Mouse (Mus musculus) intestine, embryonic 15.5 days (tissue): ENCODE measurements around the gene S100a11. TPM values are rescaled to one million over a fixed set of nuclear protein-coding genes. Genes with fewer than 3 reads are reported as not detected.
"Not testable (repeated sequence)": the region's sequence is repeated elsewhere in the genome, so short reads cannot be mapped to it uniquely, and the experiment has no call there.

Source experiments
- ATAC-seq: fragments of 200-750 bp; cut with Nextera tagmentation; 2 replicates; pipeline ENCODE4 v1.8.0; 2017; ENCODE audit warnings: moderate TSS enrichment, moderate library complexity
- H3K27ac ChIP-seq: fragments of 300-500 bp; sonication (generic); 2 replicates; pipeline ENCODE4 v1.5.1; 2015; ENCODE audit warnings: mild to moderate bottlenecking, inconsistent platforms
- H3K27me3 ChIP-seq: fragments of 300-500 bp; sonication (generic); replicated peaks from 2 replicates; pipeline ENCODE4 v1.6.1; 2015; ENCODE audit warnings: inconsistent platforms
- H3K36me3 ChIP-seq: fragments of 300-500 bp; sonication (generic); 2 replicates; pipeline ENCODE4 v1.6.1; 2015; ENCODE audit warnings: inconsistent platforms
- H3K4me1 ChIP-seq: fragments of 300-500 bp; sonication (generic); replicated peaks from 2 replicates; pipeline ENCODE4 v1.6.1; 2015; ENCODE audit warnings: inconsistent platforms
- H3K4me2 ChIP-seq: fragments of 300-500 bp; sonication (generic); replicated peaks from 2 replicates; pipeline ENCODE4 v1.6.1; 2015; ENCODE audit warnings: mild to moderate bottlenecking, inconsistent platforms
- H3K4me3 ChIP-seq: fragments of 300-500 bp; sonication (generic); replicated peaks from 2 replicates; pipeline ENCODE4 v1.5.1; 2015; ENCODE audit warnings: inconsistent platforms
- H3K9ac ChIP-seq: fragments of 300-500 bp; sonication (generic); 2 replicates; pipeline ENCODE4 v1.6.1; 2015; ENCODE audit warnings: inconsistent platforms
- H3K9me3 ChIP-seq: fragments of 300-500 bp; sonication (generic); 2 replicates; pipeline ENCODE4 v1.6.1; 2016; ENCODE audit warnings: inconsistent platforms
- WGBS: fragments of 180-500 bp; shearing (Covaris S2); methylation state at CpG from one replicate; pipeline ENCODE4 v1.1.7; 2015; 5-methylcytosine and 5-hydroxymethylcytosine counted together
- polyA plus RNA-seq: library from polyadenylated mRNA; unstranded; fragments of >200 nt; fragmentation: Nextera tagmentation; extraction: Ambion mirVana; gene quantifications from 2 replicates; pipeline ENCODE4 v1.2.1, GENCODE M21; 2015

S100a11 gene
- polyA plus RNA-seq, 1 experiment from 2014 or later = 951 TPM

DNA sequence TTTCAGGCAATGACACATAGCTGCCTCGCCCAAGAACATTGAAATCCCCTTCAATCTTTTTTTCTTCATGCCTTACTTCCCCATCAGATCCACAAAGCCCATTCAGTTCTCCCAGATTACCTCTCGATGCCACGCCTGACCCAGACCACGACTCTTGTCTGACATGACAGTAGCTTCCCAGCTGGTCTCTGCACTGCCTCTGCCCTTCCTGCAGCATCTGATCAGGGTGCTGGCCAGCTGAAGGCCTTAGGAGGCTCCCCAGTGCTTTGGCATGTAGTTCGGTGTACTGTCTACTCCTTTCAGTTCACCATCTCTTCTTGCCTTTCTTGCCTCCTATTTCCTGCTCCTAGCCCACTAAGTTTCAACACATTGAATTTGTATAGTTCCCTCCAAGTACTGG is 8.5 kb downstream of the S100a11 start:
- no peak for ATAC-seq
- Histone ChIP-seq H3K27me3 (no peaks in the 10 kb centered on the region), H3K36me3 (0 out of 2 replicates have a peak, but pooled peaks cover 3% of the 10 kb centered on the region), H3K27ac (no peak overlapping the region), H3K9me3 (no peaks in the 10 kb centered on the region), H3K9ac (no peak overlapping the region), H3K4me1 (no peaks in the 10 kb centered on the region), H3K4me3 (no peak overlapping the region), H3K4me2 (no peak overlapping the region)
- WGBS = 84% methylated on average over 5 of the region's 5 CpGs

- ATAC-seq = peak; percentile 66
- H3K9ac ChIP-seq = no peak overlapping the region
- WGBS = 46% methylated on average over 2 of the region's 2 CpGs
- H3K9me3 ChIP-seq = no peaks in the 10 kb centered on the region
- no peak overlapping the region for H3K4me3 ChIP-seq
- H3K4me2 ChIP-seq = no peak overlapping the region
- H3K36me3 ChIP-seq = no peaks in the 10 kb centered on the region
- no peaks in the 10 kb centered on the region for H3K27me3 ChIP-seq
- H3K27ac ChIP-seq = no peak overlapping the region
- H3K4me1 ChIP-seq = no peaks in the 10 kb centered on the region
These were observed 16.8 kb downstream of the S100a11 start for GRCm38 (mm10) chr3:93537068-93537576.

DNA sequence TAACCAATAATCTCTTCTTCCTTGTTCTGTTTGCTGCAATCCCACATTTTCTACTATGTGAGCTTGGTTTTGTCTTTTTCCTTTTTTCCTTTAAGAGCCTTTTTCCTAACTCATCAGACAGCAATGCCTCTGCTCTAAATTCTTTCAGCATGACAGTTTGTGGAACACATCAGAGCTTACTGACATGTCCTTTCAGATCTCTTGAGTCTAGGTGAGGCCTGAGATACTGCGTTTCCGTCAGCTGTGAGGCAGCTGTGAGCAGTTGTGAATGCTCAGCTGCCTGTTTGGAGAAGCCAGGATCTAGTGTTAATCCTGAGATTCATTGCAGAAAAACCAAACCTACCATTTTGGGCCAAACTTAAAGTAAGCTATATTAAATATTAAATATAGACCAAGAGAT is 18.2 kb downstream of the S100a11 start:
- Histone ChIP-seq H3K27ac (no peak overlapping the region), H3K4me1 (no peaks in the 10 kb centered on the region), H3K9ac (no peak overlapping the region), H3K9me3 (no peaks in the 10 kb centered on the region), H3K4me3 (no peak overlapping the region), H3K4me2 (no peak overlapping the region), H3K36me3 (no peaks in the 10 kb centered on the region), H3K27me3 (no peaks in the 10 kb centered on the region)
- ATAC-seq = no peak
- whole genome bisulfite sequencing = 84% methylated on average over 2 of the region's 2 CpGs

DNA sequence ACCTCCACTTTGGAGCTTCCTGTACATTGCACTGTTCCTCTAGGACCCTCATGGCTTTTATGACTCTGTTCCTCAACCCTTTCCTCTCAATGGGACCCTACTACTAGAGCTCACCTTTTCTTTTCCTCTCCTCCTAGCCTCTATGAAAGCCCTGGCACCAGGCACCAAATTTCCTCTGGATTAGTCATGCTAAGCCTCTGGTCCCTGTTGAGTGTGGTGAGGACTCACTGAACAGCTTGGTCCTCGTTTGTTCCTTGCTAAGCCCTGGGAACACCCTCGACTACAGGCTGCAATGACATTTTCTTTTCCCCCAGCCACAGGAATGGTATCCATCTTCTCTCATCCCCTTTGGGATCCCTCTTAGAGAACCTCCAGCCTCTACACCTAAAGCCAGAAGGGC is 21.2 kb downstream of the S100a11 start:
- no peak for ATAC-seq
- Histone ChIP-seq H3K9ac (no peak overlapping the region), H3K9me3 (no peaks in the 10 kb centered on the region), H3K27me3 (no peaks in the 10 kb centered on the region), H3K27ac (no peak overlapping the region), H3K4me1 (no peaks in the 10 kb centered on the region), H3K4me2 (no peak overlapping the region), H3K4me3 (no peak overlapping the region), H3K36me3 (no peaks in the 10 kb centered on the region)
- 63% methylated on average over 2 of the region's 2 CpGs for WGBS

- H3K4me1 ChIP-seq, H3K4me3 ChIP-seq, H3K27ac ChIP-seq, H3K36me3 ChIP-seq, ATAC-seq, H3K9me3 ChIP-seq, H3K4me2 ChIP-seq, H3K9ac ChIP-seq, H3K27me3 ChIP-seq: not testable (repeated sequence)
- 79% methylated on average over 6 of the region's 6 CpGs for WGBS
These were observed 23.9 kb downstream of the S100a11 start for GRCm38 (mm10) chr3:93544170-93544569.

DNA sequence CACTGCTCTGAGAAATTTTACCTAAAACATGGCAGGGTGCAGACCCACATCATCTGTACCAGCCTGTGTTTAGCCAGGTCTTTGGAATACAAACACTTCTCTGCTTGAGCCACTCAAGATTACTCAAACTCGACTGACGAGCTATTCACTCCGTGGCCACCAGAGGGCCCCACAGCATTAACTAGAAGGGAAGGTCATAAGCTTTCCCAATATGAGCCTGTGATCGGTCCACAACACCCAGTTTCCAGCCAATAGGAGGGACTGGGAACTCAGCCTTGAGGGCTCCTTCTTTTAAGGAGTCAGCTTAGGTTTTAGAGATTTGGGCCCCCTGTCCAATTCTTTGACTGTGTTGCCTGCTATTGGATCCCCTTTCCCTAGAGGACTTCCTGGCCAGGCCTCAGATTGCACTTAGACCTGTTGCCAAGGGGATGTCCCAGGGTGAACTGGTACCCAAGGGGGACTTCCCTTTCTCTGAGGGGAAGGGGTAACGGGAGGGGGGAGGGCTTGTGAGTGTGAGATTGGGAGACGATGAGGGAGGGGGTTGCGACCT is 26.9 kb downstream of the S100a11 start:
- 33% methylated on average over 7 of the region's 7 CpGs for WGBS
- Histone ChIP-seq H3K4me1 (no peaks in the 10 kb centered on the region), H3K27me3 (no peaks in the 10 kb centered on the region), H3K9me3 (no peaks in the 10 kb centered on the region), H3K4me3 (no peak overlapping the region), H3K36me3 (no peaks in the 10 kb centered on the region), H3K4me2 (no peak overlapping the region), H3K9ac (no peak overlapping the region), H3K27ac (no peak overlapping the region)
- ATAC-seq = peak; percentile 58

- Histone ChIP-seq H3K4me3 (no peak overlapping the region), H3K4me1 (no peaks in the 10 kb centered on the region), H3K27me3 (no peaks in the 10 kb centered on the region), H3K9ac (no peak overlapping the region), H3K36me3 (no peaks in the 10 kb centered on the region), H3K9me3 (no peaks in the 10 kb centered on the region), H3K27ac (no peak overlapping the region), H3K4me2 (no peak overlapping the region)
- no peak for ATAC-seq
- 76% methylated on average over 20 of the region's 20 CpGs for WGBS
These were observed 27.7 kb downstream of the S100a11 start for GRCm38 (mm10) chr3:93547749-93548540.

DNA sequence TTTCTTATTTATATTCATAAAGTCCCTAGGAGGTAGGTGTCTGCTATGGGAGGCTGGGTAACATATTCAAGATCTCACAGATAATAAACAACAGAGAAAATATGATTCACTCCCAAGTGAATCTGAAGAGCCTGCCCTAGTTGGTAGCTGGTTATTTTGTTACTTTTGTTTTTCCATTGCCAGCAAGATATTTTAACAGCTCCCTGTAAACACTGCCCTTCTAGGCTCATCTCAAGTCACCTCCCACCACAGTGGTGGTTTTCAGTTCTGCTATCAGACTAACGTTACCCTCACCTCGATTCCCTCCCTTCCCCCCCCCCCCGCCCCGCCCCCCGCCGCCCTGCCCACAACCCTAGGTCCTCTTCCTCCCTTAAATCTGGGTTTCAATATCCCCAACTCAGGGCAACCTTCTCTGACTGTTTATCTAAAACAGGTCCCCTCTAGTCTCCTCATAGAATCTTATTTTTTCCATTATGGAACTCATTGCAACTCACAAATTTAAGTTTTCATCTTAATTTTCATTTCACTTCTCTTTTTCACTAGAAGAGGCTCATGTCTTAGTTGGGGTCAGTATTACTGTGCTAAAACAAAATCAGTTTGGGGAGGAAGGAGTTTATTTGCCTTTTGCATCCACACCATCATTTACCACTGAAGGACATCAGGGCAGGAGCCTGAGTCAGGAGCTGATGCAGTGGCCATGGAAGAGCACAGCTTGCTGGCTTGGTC is 28.4 kb downstream of the S100a11 start:
- Histone ChIP-seq H3K27me3 (no peaks in the 10 kb centered on the region), H3K9me3 (no peaks in the 10 kb centered on the region), H3K4me3 (no peak overlapping the region), H3K9ac (no peak overlapping the region), H3K4me1 (no peaks in the 10 kb centered on the region), H3K36me3 (no peaks in the 10 kb centered on the region), H3K27ac (no peak overlapping the region), H3K4me2 (no peak overlapping the region)
- 63% methylated on average over 5 of the region's 6 CpGs for WGBS
- ATAC-seq = no peak

GRCm38 (mm10) chr3:93549986-93550385 is 29.7 kb downstream of the S100a11 start:
- Histone ChIP-seq H3K36me3 (no peaks in the 10 kb centered on the region), H3K9ac (no peak overlapping the region), H3K9me3 (no peaks in the 10 kb centered on the region), H3K4me3 (no peak overlapping the region), H3K27ac (no peak overlapping the region), H3K4me2 (no peak overlapping the region), H3K4me1 (peaks cover 6% of the 10 kb centered on the region), H3K27me3 (no peaks in the 10 kb centered on the region)
- WGBS = 56% methylated on average over 4 of the region's 4 CpGs
- ATAC-seq = no peak

DNA sequence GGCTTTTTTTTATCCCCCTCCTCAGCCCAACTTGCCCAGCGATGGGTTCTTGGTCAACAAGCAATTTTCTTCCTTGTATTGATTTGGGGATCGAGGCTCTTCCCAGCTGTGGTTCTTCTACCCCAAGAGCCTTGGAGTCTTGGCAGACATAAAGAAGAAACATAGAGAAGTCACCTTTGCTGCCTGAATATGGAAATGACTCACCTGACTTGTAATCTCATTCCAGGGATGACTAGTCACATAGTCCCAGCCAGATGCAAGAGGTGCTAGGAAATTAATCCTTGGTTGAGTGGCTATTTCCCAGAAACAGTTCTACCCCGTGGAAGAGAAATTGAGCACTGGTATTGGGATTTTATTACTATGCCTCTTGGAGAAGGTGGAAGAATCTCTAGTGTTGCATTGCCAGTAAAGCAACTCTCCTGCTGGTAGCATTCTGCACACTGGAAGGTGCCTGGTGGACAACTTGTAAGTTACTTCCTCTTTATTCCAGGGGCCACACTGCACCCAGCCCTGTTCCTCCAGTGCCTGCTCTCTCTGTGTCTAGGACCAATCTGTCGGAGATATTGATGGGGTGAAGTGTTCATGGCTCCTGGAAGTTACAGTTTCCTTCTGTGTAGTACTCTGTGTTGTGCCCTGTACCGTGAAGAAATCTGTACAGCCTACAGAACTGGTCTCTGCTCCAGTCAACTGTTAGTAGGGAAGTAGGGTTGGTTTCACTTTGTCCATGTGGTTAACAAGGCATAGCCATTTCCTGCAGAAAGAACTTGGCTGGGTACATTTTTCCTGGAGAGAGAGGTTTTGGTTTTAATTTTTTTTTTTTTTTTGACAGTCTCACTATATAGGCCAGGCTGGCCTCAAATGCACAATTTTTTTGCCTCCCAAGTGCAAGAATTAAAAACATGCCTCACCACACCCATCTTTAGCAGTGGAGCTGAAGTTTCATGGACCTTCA is 31.9 kb downstream of the S100a11 start:
- Histone ChIP-seq H3K4me3 (no peak overlapping the region), H3K27me3 (no peaks in the 10 kb centered on the region), H3K27ac (no peak overlapping the region)

DNA sequence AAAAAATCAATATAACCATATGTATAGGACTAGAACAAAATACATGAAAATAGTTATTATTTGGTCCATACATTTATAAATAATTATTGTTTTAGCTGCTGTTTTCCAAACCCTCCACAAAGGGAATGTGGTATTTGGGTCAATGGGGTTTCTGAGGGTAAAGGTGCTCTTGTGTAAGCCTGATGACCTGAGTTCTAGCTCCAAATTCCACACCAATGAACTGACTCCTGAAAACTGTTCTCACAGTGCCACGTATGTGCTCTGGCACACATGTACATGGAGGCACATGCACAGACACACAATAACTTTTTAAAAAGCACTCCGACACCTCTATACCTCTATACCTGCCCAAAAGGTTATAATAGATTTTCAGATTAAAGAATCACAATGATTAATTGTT is 33.0 kb downstream of the S100a11 start:
- 93% methylated on average over 2 of the region's 2 CpGs for WGBS
- Histone ChIP-seq H3K4me1 (peaks cover 22% of the 10 kb centered on the region), H3K27me3 (no peaks in the 10 kb centered on the region), H3K4me2 (no peak overlapping the region), H3K9me3 (no peaks in the 10 kb centered on the region), H3K9ac (no peak overlapping the region), H3K36me3 (no peaks in the 10 kb centered on the region), H3K4me3 (no peak overlapping the region), H3K27ac (no peak overlapping the region)
- no peak for ATAC-seq

More for the DNA sequence above, 31.9 kb downstream of the S100a11 start:
- ATAC-seq = no peak
- no peak overlapping the region for H3K4me2 ChIP-seq
- H3K9me3 ChIP-seq = no peaks in the 10 kb centered on the region
- WGBS = 81% methylated on average over 5 of the region's 5 CpGs
- no peak overlapping the region for H3K9ac ChIP-seq
- H3K36me3 ChIP-seq = no peaks in the 10 kb centered on the region
- peaks cover 15% of the 10 kb centered on the region for H3K4me1 ChIP-seq
